Mouse (Mus musculus): ENCODE data around the gene Zswim7.

- TF ChIP-seq CTCF (IDR thresholded peaks at IDR 0.05) (no peak), POLR2A (IDR thresholded peaks at IDR 0.05; ENCODE audit: insufficient read depth, low read depth, low read length) (no peak)
Measured at GRCm38 (mm10) chr11:62314984-62315383, 33.8 kb upstream of the Zswim7 start.

Data from heart, adult 2 months (tissue).